Mouse (Mus musculus) urinary bladder, adult 18-20 months (tissue): Measurements from ENCODE around the gene Rps25.
"Not testable (repeated sequence)": the region's sequence is repeated elsewhere in the genome, so short reads cannot be mapped to it uniquely, and the experiment has no call there.

Experiments used
- DNase-seq, 2 experiments: peaks; one replicate each; pipeline ENCODE4 v3.0.0; 2022; ENCODE audit warnings: low spot score in 2 of 2, mixed read lengths in 2 of 2

Gene Rps25

DNA sequence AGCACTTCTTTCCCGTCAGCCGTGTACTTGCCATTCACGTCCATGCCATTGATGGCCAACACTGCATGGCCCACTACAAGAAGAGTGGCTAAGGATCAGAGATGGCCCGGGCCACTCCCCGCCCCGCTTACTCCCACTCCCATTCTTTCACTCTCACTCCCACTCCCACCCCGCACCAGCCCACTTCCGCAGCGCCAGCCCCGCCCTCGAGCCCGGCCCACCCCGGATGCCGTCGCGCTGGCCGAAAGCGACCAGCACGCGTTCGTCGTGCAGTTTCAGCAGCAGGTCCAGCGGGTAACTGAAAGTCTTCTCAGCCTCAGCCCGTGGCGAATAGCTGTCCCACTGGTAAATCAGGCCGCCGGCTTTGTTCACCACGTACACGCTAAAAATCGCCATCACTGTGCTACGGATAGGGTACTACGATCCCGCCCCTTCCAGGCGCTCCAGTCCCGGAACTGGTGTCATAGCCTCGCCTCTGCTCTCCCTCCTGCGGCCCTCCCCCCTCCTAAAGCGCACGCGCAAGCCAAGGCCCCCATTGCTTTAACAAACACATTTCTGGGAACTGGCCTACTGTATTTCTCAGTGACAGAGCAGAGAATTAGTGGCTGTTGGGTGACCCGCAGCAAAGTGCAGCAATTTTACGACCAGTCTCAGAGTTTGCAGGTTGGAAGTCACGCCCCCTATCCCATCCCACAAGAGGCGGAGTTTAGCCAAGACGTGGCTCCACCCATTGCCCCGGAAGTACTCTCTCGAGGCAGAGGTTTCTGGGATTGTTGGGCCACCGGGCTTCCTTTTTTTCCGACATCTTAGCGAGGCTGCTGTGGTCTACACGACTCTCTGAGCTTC, at the start of gene Rps25, which contains the start of gene Trappc4:
Rps25 (plus strand) TSS at position 234 of the 846 bp plus-strand sequence.
Trappc4 (minus strand) TSS at position 695 of the 846 bp plus-strand sequence.
- DNase-seq = peak; percentile 88 to 90

DNA sequence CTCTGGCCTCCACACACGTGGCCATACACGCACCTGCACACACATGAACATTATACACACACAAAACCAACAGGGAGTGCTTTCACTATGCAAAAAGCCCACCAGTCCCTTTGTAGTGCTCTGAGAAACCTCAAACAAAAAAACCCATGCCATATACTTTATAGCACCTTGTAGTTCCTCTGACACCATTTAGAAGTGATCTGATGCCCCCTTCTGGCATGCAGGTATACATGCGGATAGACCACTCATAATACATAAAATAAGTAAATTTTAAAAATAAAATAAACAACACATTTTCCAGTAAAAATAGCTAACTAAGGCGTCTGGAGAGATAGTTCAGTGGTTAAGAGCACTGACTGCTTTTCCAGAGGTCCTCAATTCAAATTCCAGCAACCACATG, 49.7 kb upstream of the Rps25 start:
- no peak for DNase-seq

DNA sequence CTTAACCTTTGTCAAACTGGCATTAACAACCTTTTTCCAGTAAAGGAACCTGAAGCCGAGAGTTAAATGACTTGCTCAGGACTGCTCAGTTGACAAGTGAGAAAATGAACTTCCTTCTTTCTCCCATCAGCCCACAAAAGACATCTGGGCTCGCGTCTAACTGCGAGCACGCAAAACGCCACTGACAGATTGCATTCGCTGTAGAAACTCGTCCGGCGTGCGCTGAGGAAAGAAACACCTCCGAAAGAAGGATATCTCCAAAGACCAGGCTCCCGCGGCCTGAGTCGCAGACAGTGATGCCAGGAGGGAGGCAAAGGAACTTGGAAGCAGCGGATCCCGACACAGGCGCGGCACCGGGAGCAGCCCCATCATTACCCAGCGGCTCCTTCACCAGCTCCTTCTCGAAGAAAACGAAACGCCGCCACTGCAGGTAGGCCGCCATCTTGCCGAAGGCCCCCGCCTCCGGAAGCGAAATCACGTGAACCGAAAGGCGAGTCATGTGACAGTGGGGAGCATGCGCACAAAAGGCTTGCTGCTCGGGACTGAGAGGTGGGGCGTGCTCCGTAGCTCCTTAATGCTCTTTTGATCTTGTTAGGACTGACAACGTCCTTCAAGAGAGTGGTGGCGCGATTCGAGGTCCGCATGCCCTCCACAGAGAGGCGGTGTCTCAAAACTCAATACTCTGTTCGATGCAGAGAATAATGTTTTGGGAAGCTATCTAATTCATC, 45.6 kb upstream of the Rps25 start, which contains the start of gene Vps11:
Vps11 (minus strand) TSS at position 481 of the 728 bp plus-strand sequence.
- DNase-seq = peak; percentile 85 to 92

DNA sequence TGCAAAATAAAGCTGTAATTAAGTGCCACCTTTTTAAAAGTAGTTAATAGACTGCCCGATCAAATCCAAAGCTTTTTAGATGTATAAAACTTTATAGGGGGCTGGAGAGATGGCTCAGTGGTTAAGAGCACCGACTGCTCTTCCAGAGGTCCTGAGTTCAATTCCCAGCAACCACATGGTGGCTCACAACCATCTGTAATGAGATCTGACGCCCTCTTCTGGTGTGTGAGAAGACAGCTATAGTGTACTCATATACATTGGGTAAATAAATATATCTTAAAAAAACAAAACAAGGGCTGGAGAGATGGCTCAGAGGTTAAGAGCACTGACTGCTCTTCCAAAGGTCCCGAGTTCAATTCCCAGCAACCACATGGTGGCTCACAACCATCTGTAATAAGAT, 45.0 kb upstream of the Rps25 start:
- not testable (repeated sequence) for DNase-seq

DNA sequence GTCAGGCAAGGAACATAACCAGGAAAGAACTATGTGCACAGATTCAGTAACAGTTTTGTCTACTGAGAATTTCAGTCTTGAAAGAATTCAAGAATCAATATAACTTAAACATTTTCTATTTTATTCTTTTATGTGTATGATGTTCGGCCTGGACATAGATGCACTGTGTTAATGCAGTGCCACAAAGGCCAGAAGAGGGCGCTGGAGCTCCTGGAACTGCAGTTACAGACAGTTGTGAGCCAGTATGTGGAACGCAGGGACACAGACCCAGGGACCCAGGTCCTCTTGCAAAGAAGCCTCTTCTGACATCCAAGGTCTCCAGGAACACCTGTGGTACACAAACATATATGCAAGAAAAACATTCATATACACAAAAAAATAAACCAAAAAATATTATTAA, 42.5 kb upstream of the Rps25 start:
- DNase-seq = no peak

DNA sequence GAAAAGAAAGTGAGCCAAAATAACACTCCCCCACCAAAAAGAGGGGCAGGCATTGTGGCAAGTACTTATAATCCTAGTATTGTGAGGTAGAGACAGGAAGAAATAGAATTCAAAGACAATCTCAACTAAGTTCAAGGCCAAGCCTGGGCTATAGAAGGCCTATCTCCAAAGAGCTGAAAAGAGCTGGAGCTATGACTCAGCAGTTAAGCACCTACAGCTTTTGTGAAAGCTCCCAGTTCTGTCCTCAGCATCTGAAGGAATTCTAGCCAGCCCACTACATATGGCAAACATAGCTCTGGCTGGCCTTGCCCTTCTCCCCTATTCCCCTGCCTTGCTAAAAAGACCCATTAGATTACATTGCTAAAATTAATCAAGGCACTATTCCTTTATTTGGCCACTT, 33.6 kb upstream of the Rps25 start:
- no peak for DNase-seq

DNA sequence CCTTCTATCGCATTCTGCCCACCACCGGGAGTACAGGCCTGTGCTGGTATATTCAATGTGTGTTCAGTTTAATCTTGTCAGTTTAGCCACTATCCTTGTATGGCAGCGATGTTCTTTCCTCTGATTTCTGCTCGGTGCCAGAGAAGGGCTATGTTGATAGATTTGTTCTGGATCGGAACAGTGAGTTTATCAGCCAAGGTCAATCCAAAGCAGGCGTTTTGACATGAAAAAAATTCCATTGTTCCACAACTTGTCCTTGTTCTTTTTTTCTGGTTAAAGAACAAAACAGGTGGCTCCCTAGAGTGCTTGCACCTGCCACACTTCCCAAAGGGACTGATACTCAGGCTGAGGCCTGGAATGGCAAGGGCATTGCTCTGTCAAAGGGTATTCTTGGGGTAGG, 30.8 kb upstream of the Rps25 start:
- DNase-seq = no peak

DNA sequence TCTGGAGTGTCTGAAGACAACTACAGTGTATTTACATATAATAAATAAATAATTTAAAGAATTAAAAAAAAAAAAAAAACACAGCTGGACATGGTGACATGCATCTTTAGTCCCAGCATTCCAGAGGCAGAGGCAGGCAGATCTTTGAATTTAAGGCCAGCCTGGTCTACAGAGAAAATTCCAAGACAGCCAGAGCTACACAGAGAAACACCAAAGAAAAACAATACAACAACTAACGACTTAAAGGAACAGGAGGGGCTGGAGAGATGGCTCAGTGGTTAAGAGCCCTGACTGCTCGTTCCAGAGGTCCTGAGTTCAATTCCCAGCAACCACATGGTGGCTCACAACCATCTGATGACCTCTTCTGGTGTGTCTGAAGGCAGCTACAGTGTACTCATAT, 29.6 kb upstream of the Rps25 start:
- DNase-seq = not testable (repeated sequence)

DNA sequence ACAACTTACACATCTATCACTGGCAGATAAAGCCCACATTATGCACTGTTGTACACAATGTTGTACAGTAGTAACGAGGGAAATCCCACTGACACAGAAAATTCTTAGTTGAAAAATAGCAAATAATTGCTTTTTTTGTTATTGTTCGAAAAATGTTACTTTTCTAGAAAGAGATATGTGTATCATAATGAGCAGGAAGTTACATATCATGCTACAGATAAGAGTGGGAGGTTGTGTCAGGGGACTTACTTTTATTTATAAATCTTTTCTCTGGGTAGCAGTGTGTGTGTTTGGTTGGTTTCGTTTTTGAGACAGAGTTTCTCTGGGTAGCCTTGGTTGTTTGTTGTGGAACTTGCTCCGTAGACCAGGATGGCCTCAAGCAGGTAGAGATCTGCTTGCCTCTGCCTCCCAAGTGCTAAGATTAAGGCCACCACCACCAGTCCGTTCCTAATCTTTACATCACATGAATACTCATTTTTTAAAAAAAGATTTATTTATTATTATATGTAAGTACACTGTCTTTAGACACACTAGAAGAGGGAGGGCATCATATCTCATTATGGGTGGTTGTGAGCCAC, 28.7 kb upstream of the Rps25 start:
- DNase-seq = no peak

DNA sequence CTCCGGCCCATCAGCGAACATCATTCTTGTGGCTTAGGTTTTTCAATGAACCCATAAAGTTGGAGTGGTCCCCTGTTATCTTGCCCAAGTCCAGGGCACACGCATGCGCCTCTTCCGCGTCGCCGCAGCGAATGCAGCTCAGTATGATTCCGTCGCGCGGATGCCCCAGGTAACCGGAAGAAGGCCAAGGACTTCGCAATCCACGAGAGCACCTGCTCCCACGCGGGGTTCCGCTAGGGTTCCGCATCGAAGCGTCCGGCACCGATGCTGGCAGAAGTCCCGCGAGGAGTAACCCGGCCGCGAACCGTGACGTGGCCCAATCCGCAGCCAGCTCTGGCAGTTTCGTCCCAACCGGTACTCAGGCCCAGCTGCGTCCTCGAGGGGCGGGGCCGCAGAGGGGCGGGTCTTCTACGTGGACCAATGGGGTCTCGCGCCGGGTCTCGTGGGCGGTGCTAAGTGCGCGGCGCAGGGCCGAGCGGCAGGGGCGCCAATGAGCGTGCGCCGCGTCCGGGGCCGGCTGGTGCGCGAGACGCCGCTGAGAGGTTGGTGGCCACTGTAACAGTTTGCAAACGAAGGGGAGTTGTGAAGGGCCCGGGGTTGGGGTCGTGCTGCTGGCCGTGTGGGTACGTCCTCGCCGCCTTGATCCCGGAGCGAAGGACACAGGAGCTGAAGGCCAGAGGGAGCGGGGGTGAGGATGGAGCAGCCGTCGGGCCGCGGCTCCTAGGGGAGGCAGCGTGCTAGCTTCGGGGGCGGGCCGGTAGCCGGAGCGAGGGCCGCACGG, 27.7 kb upstream of the Rps25 start, which contains the start of gene Hyou1:
Hyou1 (plus strand) TSS at position 437 of the 781 bp plus-strand sequence.
- peak; percentile 98 to 99 for DNase-seq

DNA sequence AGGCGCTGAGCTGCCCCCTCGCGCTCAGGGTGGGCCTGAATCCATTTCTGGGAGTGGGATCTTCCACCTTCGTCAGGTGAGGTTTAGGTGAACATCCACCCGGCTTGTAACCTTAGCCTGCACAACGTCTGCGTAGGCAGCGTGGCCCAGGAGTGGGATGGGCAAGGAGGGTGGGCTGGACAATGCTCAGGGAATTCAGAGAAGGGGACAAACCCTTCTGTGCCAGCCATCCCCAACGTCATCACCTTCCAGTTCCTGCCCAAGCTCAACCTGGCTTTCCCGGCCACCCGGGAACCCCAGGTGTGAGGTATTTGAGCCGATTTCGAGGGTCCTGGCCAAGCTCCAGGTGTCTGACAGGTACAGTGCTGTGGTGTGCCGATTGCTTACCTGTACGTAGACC, 27.1 kb upstream of the Rps25 start:
- DNase-seq = no peak

DNA sequence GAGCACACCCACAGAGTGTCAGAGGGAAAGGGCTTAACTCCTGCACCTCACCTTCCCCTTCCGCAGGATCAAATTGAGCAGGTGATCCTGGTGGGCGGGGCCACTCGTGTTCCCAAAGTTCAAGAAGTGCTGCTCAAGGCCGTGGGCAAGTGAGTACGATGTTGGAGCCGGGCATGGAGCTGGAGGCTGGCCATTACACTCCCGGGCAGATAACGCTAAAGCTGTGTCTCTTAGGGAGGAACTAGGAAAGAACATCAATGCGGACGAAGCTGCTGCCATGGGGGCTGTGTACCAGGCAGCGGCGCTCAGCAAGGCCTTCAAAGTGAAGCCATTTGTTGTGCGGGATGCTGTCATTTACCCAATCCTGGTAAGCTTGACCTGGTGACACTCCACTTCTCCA, 22.3 kb upstream of the Rps25 start:
- no peak for DNase-seq

DNA sequence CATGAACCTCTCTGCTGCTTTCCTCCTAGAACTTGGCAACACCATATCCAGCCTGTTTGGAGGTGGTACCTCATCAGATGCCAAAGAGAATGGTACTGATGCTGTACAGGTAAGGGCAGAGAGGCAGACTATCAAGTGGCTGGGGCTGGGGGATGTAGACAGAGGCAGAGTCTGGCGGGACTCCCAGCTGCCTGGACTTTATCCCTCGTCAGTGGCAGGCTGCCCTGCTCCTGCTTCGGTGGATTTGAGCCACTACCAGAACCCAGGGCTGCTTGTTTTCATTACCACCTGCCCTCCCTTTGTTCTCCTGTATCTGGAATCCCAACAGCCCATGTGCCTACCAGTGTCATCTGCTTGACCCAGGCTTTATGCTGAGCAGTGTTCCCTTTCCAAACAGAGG, 19.7 kb upstream of the Rps25 start:
- no peak for DNase-seq

DNA sequence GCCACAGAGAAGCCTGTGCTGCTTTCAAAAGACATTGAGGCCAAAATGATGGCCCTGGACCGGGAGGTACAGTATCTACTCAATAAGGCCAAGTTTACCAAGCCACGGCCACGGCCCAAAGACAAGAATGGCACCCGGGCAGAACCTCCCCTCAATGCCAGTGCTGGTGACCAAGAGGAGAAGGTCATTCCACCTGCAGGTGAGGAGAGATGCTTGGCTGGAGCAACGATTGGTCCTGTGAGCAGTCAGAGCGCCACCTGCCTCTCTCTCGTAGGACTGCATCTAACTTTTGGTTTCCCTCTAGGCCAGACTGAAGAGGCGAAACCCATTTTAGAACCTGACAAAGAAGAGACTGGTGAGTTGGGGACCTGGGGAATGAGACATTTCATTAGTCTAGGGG, 17.7 kb upstream of the Rps25 start:
- no peak for DNase-seq

DNA sequence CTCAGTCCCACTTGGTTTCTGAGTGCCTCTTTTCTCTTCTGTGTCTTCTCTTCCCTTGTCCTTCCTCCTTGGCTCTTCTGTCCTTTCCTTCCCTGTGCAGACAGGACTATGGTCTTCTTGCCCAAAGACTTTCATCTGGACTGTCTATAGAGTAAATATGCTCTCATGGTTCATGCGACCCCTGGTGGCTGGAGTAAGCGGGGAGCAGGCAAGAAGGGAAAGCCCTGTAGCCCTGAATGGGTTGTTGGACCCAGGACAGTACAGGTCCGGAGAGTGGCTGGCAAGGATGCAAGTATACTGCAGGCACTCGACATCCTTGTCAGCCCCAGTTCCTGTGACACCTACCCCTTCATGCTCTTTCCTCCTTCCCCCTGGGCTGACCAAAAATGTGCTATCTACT, 15.5 kb upstream of the Rps25 start:
- DNase-seq = peak; percentile 56 to 66

DNA sequence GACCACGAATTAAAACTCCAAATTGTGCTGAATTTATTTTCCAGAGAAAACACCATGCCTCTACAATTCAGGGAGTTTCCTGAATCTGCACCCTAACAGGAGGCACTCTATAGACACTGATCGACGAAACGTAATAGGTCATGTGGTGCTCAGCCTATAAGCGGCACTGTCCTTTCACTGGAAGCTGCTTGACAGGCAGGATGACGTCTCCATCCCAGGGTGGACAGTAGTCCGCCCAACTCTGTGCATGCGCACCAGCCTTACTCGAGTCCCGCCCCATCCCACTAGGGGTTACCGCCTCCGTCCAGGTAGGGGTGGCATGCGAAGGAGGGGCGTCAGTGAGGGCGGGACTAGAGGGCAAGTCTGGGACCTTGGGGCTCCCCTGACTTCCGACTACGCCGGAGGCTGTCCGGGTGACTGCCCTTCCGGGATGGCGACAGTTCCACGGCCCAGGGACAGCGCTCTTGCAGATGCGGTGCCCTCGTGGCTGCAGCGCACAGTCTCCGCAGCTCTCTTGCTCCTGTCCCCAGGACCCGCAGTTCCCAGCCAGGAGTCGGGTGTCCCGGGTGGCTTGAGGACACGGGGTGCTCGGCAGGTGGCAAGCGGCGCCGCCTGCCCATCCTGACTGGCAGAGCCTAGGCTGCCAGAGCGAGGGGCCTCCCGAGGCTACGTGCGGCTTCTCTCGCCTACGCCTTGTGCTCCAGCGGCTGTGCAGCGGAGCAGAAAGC, 10.1 kb upstream of the Rps25 start, which contains the start of gene Slc37a4:
Slc37a4 (plus strand) TSS at position 169 of the 728 bp plus-strand sequence.
- DNase-seq = peak; percentile 93 to 97

DNA sequence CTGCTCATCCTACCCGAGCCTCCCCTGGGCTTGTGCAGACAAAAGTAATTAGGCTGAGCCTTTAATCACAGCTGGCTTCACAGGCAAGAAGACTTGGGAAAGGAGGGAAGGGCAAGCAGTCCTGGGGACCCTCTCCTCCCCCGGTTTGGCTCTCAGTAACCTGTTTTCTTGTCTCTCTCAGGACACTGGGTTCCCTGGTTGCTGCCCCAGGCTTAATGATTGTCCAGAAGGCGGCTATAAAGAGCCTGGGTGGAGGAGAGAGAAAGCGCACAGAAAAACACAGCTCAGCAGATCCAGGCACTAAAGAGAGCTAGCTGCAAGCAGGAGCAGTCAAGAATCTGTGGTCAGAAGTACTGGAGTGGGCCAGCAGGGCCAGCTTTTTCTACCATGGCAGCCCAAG, 8.9 kb upstream of the Rps25 start:
- DNase-seq = no peak

DNA sequence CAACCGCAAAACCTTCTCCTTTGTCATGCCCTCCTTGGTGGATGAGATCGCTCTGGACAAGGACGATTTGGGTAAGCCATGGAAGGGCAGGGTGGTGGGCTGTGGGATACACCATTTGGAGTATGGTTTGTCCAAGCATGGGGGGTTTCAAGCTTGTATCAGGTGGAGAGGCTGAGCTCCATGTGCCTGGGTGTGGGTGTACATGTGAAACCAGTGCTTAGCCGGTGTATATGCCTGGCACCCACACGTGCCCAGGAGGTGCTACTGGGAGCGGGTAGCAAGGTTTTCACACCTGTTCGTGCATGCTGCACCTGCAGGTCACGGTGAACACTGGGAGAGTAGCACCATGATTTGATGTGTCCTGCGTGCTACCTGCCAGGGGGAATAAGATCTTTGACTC, 8.4 kb upstream of the Rps25 start:
- DNase-seq = no peak

DNA sequence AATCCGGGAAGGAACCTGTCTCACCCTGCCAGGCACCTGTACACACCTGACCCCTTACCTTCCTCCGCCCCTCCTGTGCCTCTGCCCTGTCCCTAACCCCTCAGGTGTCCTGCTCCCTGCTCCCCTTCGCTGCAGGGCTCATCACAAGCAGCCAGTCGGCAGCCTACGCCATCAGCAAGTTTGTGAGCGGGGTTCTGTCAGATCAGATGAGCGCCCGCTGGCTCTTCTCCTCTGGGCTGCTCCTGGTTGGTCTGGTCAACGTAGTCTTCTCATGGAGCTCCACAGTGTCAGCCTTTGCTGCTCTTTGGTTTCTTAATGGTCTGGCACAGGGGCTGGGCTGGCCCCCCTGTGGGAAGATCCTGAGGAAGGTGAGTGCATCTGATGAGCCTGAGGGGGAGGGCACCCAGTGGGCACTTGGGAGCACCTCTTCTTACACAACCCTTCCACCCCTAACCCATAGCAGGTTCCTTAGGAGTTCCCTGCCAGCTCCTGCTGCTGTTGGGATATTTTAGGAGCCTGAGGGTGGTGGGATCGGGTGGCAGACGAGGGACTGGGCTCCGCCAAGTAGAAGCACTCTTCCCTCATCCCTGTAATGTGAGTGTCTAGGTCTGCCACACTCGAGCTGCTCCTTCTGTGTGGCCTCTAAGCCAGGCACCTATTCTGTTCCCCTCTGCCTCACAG, 7.7 kb upstream of the Rps25 start:
- no peak for DNase-seq

DNA sequence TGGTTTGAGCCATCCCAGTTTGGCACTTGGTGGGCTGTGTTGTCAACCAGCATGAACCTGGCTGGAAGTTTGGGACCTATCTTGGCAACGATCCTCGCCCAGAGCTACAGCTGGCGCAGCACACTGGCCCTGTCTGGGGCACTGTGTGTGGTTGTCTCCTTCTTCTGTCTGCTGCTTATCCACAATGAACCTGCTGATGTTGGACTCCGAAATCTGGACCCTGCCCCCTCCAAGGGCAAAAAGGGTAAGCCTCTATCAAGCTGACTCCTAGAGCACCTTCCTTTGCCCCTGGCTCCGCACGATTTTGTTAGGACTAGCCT, 7.2 kb upstream of the Rps25 start:
- no peak for DNase-seq
